Mouse (Mus musculus): Measurements from ENCODE around the gene Stac2.

DNA sequence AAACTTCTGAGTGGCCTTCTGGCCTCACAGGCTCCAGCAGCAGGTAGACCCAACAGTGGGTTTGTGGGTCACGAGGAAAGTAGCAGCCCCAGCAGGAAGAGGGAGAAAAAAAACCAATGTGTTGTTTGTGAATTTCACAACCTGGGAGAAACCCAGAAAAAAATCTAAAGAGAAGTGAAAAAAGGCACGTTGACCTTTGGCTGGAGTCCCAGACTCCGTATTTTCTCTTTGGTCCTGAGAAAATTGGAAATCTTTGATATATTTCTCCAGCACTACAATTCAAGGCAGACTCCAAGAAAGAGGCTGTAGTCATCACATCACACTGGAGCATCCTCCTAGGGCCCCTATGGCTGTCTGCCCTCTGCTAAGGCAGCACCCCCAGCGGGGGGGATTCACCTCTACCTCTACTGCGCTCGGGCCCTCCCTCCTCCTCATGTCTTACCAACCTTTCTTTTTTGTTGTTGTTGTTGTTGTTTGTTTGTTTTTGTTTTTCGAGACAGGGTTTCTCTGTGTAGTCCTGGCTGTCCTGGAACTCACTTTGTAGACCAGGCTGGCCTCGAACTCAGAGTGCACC, 55.8 kb downstream of the Stac2 start:
- TF ChIP-seq POLR2A (IDR thresholded peaks at IDR 0.05; ENCODE audit: insufficient read depth, low read length) (no peak), CTCF (IDR thresholded peaks at IDR 0.05; ENCODE audit: low read depth, low read length) (no peak), EP300 (IDR thresholded peaks at IDR 0.05; ENCODE audit: insufficient read depth, low read depth, low read length) (no peak)
